Mouse (Mus musculus) monocyte, adult 59 days (primary cell): ENCODE results near the gene Sh2d1b2. TPM values are rescaled to one million over a fixed set of nuclear protein-coding genes. Genes with fewer than 3 reads are reported as not detected.

Source experiments
- total RNA-seq, 2 experiments: library from RNA; stranded (reverse); gene quantifications; one replicate each; pipeline ENCODE4 v1.2.4; 2023

Gene Sh2d1b2
- total RNA-seq, result 1 to 10 TPM in 1 of 2 experiments, not detected in 1; 1.3 TPM

DNA sequence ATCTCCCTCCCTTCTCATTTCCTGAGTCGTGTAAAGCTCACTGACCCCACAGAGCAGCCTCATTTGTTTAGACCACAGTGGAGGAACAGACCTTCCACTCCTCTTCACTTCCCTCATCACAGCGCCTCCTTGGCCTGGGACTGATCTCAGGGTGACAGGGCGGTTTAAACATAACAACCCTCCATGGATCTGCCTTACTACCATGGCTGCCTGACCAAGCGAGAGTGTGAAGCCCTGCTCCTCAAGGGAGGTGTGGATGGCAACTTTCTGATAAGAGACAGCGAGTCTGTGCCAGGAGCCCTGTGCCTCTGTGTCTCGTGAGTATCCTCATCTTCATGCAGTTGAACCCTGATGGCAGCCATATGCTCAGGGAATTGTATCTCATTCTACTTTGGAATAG lies at the start of gene Sh2d1b2:
Gene Sh2d1b2 (plus strand): TSS at position 62 of the 400 bp plus-strand sequence.

DNA sequence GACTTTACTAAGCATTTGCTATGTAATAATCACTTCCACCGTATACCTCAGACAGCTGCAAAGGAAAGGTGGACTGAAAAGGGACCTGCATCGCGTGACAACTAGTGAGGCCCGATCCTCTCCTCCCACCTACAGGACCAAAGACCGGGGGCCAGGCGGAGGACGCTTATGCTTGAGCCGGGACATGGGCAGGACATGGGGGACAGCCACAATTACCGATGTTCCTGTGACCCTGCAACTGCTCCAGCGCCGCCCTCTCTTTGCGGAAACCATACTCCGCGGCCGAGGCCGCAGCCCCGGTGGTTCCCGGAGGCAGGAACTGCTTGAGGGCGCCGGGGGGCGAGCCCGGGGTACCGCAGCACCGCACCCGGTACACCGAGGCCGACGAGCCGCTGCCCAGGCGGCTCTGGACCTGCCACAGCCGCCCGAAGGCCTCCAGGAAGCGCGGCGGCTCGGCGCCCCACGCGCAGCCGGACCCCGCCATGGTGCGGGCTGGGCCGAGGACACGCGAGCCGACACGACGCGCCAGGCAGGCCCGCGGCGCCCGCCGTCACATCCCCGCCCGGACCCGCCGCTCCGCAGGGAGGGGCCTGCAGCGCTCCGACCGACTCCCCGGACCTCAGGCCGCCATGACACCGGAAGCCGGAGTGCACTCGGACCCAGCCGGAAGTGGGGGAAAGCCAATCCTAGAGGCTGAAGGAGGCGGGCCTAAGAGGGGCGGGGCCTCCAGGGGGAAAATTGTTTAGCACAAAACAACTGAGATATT lies 17.6 kb upstream of the Sh2d1b2 start, which contains the start of gene Uhmk1:
Gene Uhmk1 (minus strand): TSS at position 641 of the 766 bp plus-strand sequence.

DNA sequence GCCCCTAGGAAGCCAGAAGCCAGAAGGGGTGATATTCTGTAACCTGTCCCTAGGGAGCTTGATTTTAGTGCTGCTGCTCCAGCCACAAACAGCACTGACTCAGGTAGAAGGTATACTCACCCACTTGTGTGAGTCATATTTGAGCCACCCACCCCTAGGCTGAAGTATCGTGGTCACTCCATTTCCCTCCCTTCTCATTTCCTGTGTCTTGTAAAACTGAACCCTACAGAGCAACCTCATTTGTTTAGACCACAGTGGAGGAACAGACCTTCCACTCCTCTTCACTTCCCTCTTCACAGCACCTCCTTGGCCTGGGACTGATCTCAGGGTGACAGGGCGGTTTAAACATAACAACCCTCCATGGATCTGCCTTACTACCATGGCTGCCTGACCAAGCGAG lies 44.5 kb downstream of the Sh2d1b2 start, which contains the start of gene Sh2d1b1:
Gene Sh2d1b1 (plus strand): TSS at position 305 of the 400 bp plus-strand sequence.

Other genes with a start within 250 kb of the Sh2d1b2 start
- under 1 TPM in 1 of 2 experiments, not detected in 1; 0.81 TPM for gene Ddr2, start 122.0 kb upstream of the Sh2d1b2 start, total RNA-seq
- gene Uap1, start 57.8 kb upstream of the Sh2d1b2 start, total RNA-seq, result 10 to 100 TPM; 78.4 to 96.3 TPM
- 10 to 100 TPM; 40.8 to 44.0 TPM for gene Uhmk1, start 17.4 kb upstream of the Sh2d1b2 start, total RNA-seq
- gene Sh2d1b1, start 44.6 kb downstream of the Sh2d1b2 start, total RNA-seq, result 10 to 100 TPM; 27.0 to 27.5 TPM
- gene Gm7694, start 73.6 kb downstream of the Sh2d1b2 start, total RNA-seq, result 1 to 10 TPM; 7.0 to 7.5 TPM
- gene Spata46, start 76.1 kb downstream of the Sh2d1b2 start, total RNA-seq, result not detected